Mouse (Mus musculus) lung, postnatal 0 days (tissue): ENCODE measurements around the gene Msgn1.

Experiments used
- CTCF ChIP-seq: IDR thresholded peaks from 2 replicates; pipeline ENCODE4 v1.5.1; 2016; ENCODE audit warnings: antibody characterized with exemption, mild to moderate bottlenecking
- EP300 ChIP-seq: IDR thresholded peaks from 2 replicates; pipeline ENCODE4 v1.6.1; 2016; ENCODE audit warnings: antibody characterized with exemption, mild to moderate bottlenecking, control low read depth

DNA sequence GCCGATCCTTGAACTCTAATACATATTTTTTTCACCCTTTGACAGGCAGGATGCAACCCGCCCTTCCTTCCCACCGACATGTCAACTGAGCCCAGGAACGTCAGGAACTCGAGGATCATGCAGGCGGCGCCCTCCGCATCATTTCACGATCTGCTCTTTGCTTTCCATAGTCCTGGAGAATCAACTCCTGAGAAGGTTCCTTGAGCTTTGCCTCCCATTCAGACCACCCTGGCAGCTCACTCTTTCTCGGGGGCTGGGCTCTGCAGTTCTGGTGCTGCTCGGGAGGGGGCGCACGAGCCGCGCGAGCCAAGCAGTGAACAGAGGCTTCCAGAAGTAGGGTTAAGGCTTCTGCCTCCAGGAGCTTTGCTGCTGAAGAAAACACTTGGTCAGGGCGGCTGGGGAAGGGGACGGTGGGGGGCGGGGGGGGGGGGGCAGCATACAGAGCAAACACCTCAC lies 12.6 kb downstream of the Msgn1 start:
- TF ChIP-seq CTCF (peak; percentile 94), EP300 (no peak)
